Mouse (Mus musculus): ENCODE results near the gene Aff2. TPM values are rescaled to one million over a fixed set of nuclear protein-coding genes. Genes with fewer than 3 reads are reported as not detected.

Gene Aff2
- polyA plus RNA-seq, 1 experiment from 2014 or later, result 2.5 TPM

DNA sequence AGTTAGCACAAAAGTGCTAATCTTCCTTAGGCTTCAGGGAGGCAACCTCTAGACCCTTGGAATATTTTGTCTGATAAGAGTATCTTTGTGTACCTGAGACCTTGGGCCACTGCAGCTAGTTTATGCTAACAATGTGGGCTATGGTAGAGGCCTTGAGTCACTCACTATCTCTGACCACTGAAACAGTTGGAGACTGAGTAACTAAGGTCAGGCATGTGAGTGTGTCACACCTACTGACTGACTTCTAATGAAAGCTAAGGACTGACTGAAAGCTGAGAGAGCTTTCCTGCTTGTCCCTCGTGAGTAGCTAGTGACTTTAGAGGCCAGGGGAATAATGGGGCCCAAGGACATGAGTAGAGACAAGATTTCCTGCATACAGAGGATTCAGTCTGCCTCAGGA lies 54.9 kb downstream of the Aff2 start:
- H3K4me1 ChIP-seq (ENCODE audit: control insufficient read depth, insufficient read depth, low read length), result no peaks in the 10 kb centered on the region
- no peaks in the 10 kb centered on the region for H3K36me3 ChIP-seq (ENCODE audit: control insufficient read depth, insufficient read depth, low read length)
- H3K27me3 ChIP-seq (ENCODE audit: control insufficient read depth, insufficient read depth, low read length), result no peaks in the 10 kb centered on the region
- H3K9ac ChIP-seq (ENCODE audit: low read depth, low read length), result no peak overlapping the region
- no peak for ATAC-seq (ENCODE audit: low FRiP score, low TSS enrichment)
- 59% methylated on average over 1 of the region's 1 CpGs for WGBS
- H3K9me3 ChIP-seq (ENCODE audit: control insufficient read depth, low read length), result no peaks in the 10 kb centered on the region
- H3K27ac ChIP-seq (ENCODE audit: low read depth, low read length), result no peak overlapping the region
- no peak overlapping the region for H3K4me3 ChIP-seq (ENCODE audit: low read length)
- H3K4me2 ChIP-seq (replicated peaks; ENCODE audit: low read depth, low read length), result no peak overlapping the region

DNA sequence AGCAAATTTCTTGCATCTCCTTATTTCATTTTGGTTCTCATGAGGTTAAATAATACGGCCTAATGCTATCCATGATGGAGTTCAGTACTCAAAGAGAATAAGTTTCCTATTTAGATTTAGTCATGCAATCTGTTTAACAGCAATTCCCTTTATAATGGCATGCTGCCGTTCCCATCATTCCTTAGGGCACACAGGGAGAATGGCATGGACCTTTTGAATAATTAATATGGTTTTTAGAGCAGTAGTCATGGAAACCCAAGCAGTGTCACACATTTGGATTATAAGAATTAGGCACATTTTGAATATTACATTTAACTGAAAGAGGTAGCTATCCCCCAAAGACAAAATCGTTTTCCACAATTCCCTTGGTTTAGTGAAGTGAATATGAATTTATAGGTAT lies 78.3 kb downstream of the Aff2 start:
- no peaks in the 10 kb centered on the region for H3K36me3 ChIP-seq (ENCODE audit: control insufficient read depth, insufficient read depth, low read length)
- no peaks in the 10 kb centered on the region for H3K27me3 ChIP-seq (ENCODE audit: control insufficient read depth, insufficient read depth, low read length)
- ATAC-seq (ENCODE audit: low FRiP score, low TSS enrichment), result no peak
- 83% methylated on average over 3 of the region's 3 CpGs for WGBS
- H3K9me3 ChIP-seq (ENCODE audit: control insufficient read depth, low read length), result no peaks in the 10 kb centered on the region
- no peaks in the 10 kb centered on the region for H3K4me1 ChIP-seq (ENCODE audit: control insufficient read depth, insufficient read depth, low read length)
- H3K9ac ChIP-seq (ENCODE audit: low read depth, low read length), result no peak overlapping the region
- H3K4me2 ChIP-seq (replicated peaks; ENCODE audit: low read depth, low read length), result no peak overlapping the region
- no peak overlapping the region for H3K4me3 ChIP-seq (ENCODE audit: low read length)
- no peak overlapping the region for H3K27ac ChIP-seq (ENCODE audit: low read depth, low read length)

DNA sequence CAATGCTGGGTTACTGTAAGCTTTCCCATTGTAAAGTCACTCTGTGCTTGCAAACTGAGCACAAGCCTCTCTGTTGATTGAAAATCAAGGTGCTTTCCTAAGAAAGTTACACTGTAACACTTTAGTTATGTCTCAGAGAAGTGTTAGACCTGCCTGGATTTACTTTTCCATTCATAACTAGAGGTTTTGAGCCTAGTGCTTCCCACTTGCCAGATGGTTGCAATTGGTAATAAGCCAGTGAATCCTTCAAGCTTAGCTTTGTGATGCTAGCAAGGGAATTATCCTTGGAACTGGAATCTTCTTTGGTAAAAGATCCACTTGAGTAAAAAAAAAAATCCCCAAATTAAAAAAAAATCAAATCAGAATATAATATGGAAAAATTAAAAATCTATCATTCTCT lies 81.8 kb downstream of the Aff2 start:
- ATAC-seq (ENCODE audit: low FRiP score, low TSS enrichment), result no peak
- H3K4me1 ChIP-seq (ENCODE audit: control insufficient read depth, insufficient read depth, low read length), result no peaks in the 10 kb centered on the region
- H3K27ac ChIP-seq (ENCODE audit: low read depth, low read length), result no peak overlapping the region
- H3K9me3 ChIP-seq (ENCODE audit: control insufficient read depth, low read length), result no peaks in the 10 kb centered on the region
- no peaks in the 10 kb centered on the region for H3K27me3 ChIP-seq (ENCODE audit: control insufficient read depth, insufficient read depth, low read length)
- H3K4me2 ChIP-seq (replicated peaks; ENCODE audit: low read depth, low read length), result no peak overlapping the region
- no peak overlapping the region for H3K4me3 ChIP-seq (ENCODE audit: low read length)
- no peaks in the 10 kb centered on the region for H3K36me3 ChIP-seq (ENCODE audit: control insufficient read depth, insufficient read depth, low read length)
- H3K9ac ChIP-seq (ENCODE audit: low read depth, low read length), result no peak overlapping the region

DNA sequence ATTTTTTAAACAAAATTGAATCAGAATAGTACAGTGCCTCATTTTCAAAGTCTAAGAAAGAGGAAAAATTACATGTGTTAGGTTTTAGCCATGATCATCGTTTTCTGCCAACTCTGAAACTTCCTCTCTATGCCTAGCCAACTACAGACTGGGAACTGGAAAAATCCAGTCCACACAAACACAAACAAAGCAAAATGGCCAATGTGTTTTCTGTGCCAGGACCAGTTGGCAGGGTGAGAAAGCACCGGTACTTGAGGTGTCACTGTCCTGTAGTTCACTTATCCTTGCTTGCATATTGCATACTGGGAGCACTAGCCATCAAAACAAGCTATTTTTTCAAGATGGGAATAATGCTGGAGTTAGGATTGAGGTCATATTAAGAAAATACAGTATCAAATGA lies 100.8 kb downstream of the Aff2 start:
- no peak for ATAC-seq (ENCODE audit: low FRiP score, low TSS enrichment)
- H3K27me3 ChIP-seq (ENCODE audit: control insufficient read depth, insufficient read depth, low read length), result no peaks in the 10 kb centered on the region
- no peak overlapping the region for H3K4me3 ChIP-seq (ENCODE audit: low read length)
- H3K9ac ChIP-seq (ENCODE audit: low read depth, low read length), result no peak overlapping the region
- H3K36me3 ChIP-seq (ENCODE audit: control insufficient read depth, insufficient read depth, low read length), result no peaks in the 10 kb centered on the region
- no peaks in the 10 kb centered on the region for H3K4me1 ChIP-seq (ENCODE audit: control insufficient read depth, insufficient read depth, low read length)
- WGBS, result 66% methylated on average over 2 of the region's 2 CpGs
- H3K4me2 ChIP-seq (replicated peaks; ENCODE audit: low read depth, low read length), result no peak overlapping the region
- H3K9me3 ChIP-seq (ENCODE audit: control insufficient read depth, low read length), result no peaks in the 10 kb centered on the region
- no peak overlapping the region for H3K27ac ChIP-seq (ENCODE audit: low read depth, low read length)

DNA sequence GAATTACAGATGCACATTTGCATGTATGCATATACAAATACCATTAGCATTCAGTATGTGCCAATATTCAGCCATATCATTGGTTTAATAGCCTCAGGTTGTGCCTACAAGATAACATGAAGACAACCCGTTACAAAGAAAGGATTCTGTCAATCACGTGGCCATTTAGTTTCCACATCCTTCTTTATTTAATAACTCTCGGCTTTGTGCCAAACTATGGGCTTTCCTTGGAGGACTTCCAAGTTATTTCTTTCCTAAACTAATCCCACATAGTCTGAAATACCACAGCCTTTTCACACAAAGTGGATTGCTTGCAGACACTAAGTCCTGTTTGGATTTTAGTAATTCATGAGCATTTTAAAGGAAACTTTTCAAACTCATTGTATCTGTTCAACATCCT lies 142.0 kb downstream of the Aff2 start:
- WGBS, result 71% methylated on average over 3 of the region's 3 CpGs
- Histone ChIP-seq H3K4me2 (replicated peaks; ENCODE audit: low read depth, low read length) (no peak overlapping the region), H3K9me3 (ENCODE audit: control insufficient read depth, low read length) (no peaks in the 10 kb centered on the region), H3K27me3 (ENCODE audit: control insufficient read depth, insufficient read depth, low read length) (no peaks in the 10 kb centered on the region), H3K4me3 (ENCODE audit: low read length) (no peak overlapping the region), H3K4me1 (ENCODE audit: control insufficient read depth, insufficient read depth, low read length) (no peaks in the 10 kb centered on the region), H3K9ac (ENCODE audit: low read depth, low read length) (no peak overlapping the region), H3K36me3 (ENCODE audit: control insufficient read depth, insufficient read depth, low read length) (no peaks in the 10 kb centered on the region), H3K27ac (ENCODE audit: low read depth, low read length) (no peak overlapping the region)
- ATAC-seq (ENCODE audit: low FRiP score, low TSS enrichment), result no peak

DNA sequence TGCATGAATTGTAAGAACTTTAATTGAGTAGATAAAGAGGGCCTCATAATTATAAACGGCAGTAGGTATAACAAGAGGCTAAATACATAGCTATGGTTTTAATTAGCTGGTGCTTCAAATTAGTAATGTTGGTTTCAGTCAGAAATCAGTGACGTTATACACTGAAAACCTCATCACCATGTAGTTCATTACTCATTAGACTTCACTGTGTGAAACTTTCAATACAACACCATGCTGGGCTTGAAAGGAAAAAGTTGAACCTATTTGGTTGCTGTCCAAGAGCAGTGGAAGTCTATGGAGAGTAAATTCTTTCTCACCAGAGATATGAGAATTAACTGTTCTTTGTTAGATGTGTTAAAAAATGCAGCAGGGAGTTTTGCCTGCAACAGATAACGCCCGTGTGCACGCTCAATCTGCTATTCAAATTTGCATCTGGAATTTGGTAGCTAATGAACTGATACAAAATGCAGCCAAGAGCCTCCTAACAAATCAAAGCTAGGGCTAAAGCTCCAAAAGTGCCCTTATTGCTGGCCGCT lies 158.0 kb downstream of the Aff2 start:
- Histone ChIP-seq H3K4me1 (ENCODE audit: control insufficient read depth, insufficient read depth, low read length) (no peaks in the 10 kb centered on the region), H3K9ac (ENCODE audit: low read depth, low read length) (no peak overlapping the region), H3K9me3 (ENCODE audit: control insufficient read depth, low read length) (no peaks in the 10 kb centered on the region), H3K36me3 (ENCODE audit: control insufficient read depth, insufficient read depth, low read length) (no peaks in the 10 kb centered on the region), H3K4me3 (ENCODE audit: low read length) (no peak overlapping the region), H3K4me2 (replicated peaks; ENCODE audit: low read depth, low read length) (no peak overlapping the region), H3K27ac (ENCODE audit: low read depth, low read length) (no peak overlapping the region), H3K27me3 (ENCODE audit: control insufficient read depth, insufficient read depth, low read length) (no peaks in the 10 kb centered on the region)
- WGBS, result 77% methylated on average over 6 of the region's 6 CpGs
- ATAC-seq (ENCODE audit: low FRiP score, low TSS enrichment), result no peak

DNA sequence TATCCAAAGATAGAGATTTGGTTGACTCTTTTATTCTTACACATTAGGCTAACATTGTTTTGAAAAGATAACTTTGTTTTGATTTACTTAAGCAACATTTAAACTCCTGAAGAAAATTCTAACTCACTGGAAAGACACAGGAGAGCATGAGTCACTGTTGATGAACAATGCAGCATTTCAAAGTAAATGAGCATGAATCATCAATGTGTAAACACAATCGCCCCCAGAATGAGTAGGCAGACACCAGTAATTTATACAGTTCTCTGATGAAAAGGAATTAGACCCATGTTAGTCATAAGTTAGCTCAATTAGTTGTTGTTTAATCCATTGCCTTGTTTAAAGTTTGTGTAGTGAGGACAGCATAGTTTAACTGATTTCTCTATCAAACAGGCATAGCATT lies 180.7 kb downstream of the Aff2 start:
- Histone ChIP-seq H3K9ac (ENCODE audit: low read depth, low read length) (no peak overlapping the region), H3K27me3 (ENCODE audit: control insufficient read depth, insufficient read depth, low read length) (no peaks in the 10 kb centered on the region), H3K9me3 (ENCODE audit: control insufficient read depth, low read length) (no peaks in the 10 kb centered on the region), H3K36me3 (ENCODE audit: control insufficient read depth, insufficient read depth, low read length) (no peaks in the 10 kb centered on the region), H3K4me2 (replicated peaks; ENCODE audit: low read depth, low read length) (no peak overlapping the region), H3K27ac (ENCODE audit: low read depth, low read length) (no peak overlapping the region), H3K4me3 (ENCODE audit: low read length) (no peak overlapping the region), H3K4me1 (ENCODE audit: control insufficient read depth, insufficient read depth, low read length) (no peaks in the 10 kb centered on the region)
- no peak for ATAC-seq (ENCODE audit: low FRiP score, low TSS enrichment)
- 67% methylated on average over 1 of the region's 1 CpGs for WGBS

DNA sequence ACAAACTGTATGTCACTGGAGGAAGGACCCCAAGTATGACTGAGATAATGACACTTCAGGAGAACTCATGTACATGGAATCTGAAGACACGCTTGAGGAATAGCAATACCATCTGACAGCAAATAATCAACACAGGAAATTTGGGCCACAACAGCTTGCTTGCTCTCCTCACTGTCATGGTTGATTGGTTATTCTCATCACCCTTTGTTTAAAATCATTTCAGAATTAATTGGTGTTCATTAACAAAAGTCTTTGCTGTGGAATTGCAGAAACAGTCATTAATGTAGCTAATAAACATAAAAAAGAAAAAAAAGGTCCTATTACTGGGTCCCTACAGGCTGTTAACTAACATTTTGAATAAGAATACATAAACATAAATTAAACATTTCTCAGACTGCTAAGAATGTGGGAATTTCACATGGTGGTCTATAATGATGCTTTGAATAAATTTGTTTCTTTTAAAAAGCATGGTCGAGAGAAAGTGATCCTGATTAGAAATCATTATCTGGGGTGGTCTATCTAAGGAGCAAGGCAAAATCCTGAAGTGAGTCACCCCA lies 219.9 kb downstream of the Aff2 start:
- H3K4me1 ChIP-seq (ENCODE audit: control insufficient read depth, insufficient read depth, low read length), result no peaks in the 10 kb centered on the region
- H3K4me2 ChIP-seq (replicated peaks; ENCODE audit: low read depth, low read length), result no peak overlapping the region
- H3K27me3 ChIP-seq (ENCODE audit: control insufficient read depth, insufficient read depth, low read length), result no peaks in the 10 kb centered on the region
- H3K9ac ChIP-seq (ENCODE audit: low read depth, low read length), result no peak overlapping the region
- no peak for ATAC-seq (ENCODE audit: low FRiP score, low TSS enrichment)
- no peaks in the 10 kb centered on the region for H3K9me3 ChIP-seq (ENCODE audit: control insufficient read depth, low read length)
- H3K27ac ChIP-seq (ENCODE audit: low read depth, low read length), result no peak overlapping the region
- 87% methylated on average over 2 of the region's 2 CpGs for WGBS
- no peaks in the 10 kb centered on the region for H3K36me3 ChIP-seq (ENCODE audit: control insufficient read depth, insufficient read depth, low read length)
- H3K4me3 ChIP-seq (ENCODE audit: low read length), result no peak overlapping the region

DNA sequence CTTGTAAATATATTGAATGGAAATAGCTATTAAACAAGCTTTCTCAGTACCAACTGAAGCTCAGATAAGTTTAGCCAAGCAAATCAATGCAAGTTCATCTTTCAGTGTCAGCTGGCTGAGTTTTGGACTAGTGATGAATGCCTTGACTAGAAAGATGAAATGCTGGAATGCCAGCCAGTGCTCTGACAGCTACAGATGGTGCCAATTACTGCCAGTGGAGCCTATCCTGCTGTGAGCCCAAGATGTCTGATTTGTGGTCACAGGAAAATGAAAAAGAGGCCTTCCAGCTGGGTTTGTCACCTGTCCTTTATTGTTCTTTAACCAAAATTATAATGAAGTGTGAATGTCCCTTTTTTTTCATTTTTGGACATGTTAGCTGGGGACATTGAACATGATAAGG lies 248.7 kb downstream of the Aff2 start:
- Histone ChIP-seq H3K9me3 (ENCODE audit: control insufficient read depth, low read length) (no peaks in the 10 kb centered on the region), H3K27ac (ENCODE audit: low read depth, low read length) (no peak overlapping the region), H3K9ac (ENCODE audit: low read depth, low read length) (no peak overlapping the region), H3K27me3 (ENCODE audit: control insufficient read depth, insufficient read depth, low read length) (no peaks in the 10 kb centered on the region), H3K4me2 (replicated peaks; ENCODE audit: low read depth, low read length) (no peak overlapping the region), H3K4me1 (ENCODE audit: control insufficient read depth, insufficient read depth, low read length) (no peaks in the 10 kb centered on the region), H3K36me3 (ENCODE audit: control insufficient read depth, insufficient read depth, low read length) (no peaks in the 10 kb centered on the region), H3K4me3 (ENCODE audit: low read length) (no peak overlapping the region)
- no peak for ATAC-seq (ENCODE audit: low FRiP score, low TSS enrichment)
